Mouse (Mus musculus) embryonic stem cell, embryonic (primary cell): ENCODE results near the gene Ncam2.
"Not testable (repeated sequence)": the region's sequence is repeated elsewhere in the genome, so short reads cannot be mapped to it uniquely, and the experiment has no call there.

ENCODE experiments used
- CTCF ChIA-PET, 4 experiments: fragments of 300-600 bp in 2 of 4; fragments of 350-600 bp in 2 of 4; sonication (Branson Sonifier 250); formaldehyde crosslinking; loops; one replicate each; lab custom pipeline; 2022; ENCODE audit warnings: inconsistent platforms in 2 of 4; lab: Charles Lee
- POLR2A ChIA-PET, 4 experiments: fragments of 300-600 bp in 2 of 4; fragments of 350-600 bp in 2 of 4; sonication (Branson Sonifier 250); formaldehyde crosslinking; loops; one replicate each; lab custom pipeline; 2022; ENCODE audit warnings: antibody characterized with exemption in 4 of 4, inconsistent platforms in 1 of 4; lab: Charles Lee

Ncam2 gene

GRCm38 (mm10) chr16:81284241-81284640 is 83.7 kb downstream of the Ncam2 start:
- POLR2A ChIA-PET, result no interaction called here
- CTCF ChIA-PET, result interaction anchor here in 3 of 4 experiments (0.6 to 1.5 kb wide), 3 partner anchors 82 to 714 kb away, joined by 3 to 4 read pairs (median 4); no protein-coding TSS in a partner anchor

- CTCF ChIA-PET, result interaction anchor here in 1 of 4 experiments (1.5 kb wide), 1 partner anchor 82 kb away, joined by 4 read pairs; no protein-coding TSS in a partner anchor
- POLR2A ChIA-PET, result no interaction called here
These were observed 84.7 kb downstream of the Ncam2 start for GRCm38 (mm10) chr16:81284859-81285837.

- ChIA-PET POLR2A (no interaction called here), CTCF (no interaction called here)
These were observed 85.4 kb downstream of the Ncam2 start for GRCm38 (mm10) chr16:81285882-81286281.

GRCm38 (mm10) chr16:81303806-81304205 is 103.3 kb downstream of the Ncam2 start:
- POLR2A ChIA-PET, result no interaction called here
- CTCF ChIA-PET, result no interaction called here

GRCm38 (mm10) chr16:81309215-81309614 is 108.7 kb downstream of the Ncam2 start:
- CTCF ChIA-PET, result no interaction called here
- POLR2A ChIA-PET, result no interaction called here

- ChIA-PET CTCF (no interaction called here), POLR2A (no interaction called here)
These were observed 118.5 kb downstream of the Ncam2 start for GRCm38 (mm10) chr16:81319037-81319436.

- CTCF ChIA-PET, result no interaction called here
- POLR2A ChIA-PET, result no interaction called here
These were observed 130.0 kb downstream of the Ncam2 start for GRCm38 (mm10) chr16:81330539-81330938.

DNA sequence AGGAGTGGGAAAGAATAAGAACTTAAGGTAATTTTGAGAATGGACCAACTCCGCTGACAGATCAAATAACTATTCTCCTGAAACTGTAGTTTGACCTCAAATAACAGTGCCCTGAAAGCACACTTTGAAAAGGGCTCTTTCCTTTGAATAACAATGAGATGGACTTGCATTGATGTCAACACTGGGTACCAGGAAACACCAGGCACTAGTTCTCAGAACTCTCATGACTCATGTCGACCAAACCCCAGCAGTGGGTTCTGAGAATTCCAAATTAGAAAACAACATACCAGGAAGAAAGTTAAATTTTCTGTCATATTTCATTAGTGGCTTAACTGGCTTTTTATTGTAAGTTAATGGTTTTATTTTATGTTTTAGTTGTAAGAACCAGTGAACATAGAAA is 165.4 kb downstream of the Ncam2 start:
- ChIA-PET POLR2A (no interaction called here), CTCF (no interaction called here)

DNA sequence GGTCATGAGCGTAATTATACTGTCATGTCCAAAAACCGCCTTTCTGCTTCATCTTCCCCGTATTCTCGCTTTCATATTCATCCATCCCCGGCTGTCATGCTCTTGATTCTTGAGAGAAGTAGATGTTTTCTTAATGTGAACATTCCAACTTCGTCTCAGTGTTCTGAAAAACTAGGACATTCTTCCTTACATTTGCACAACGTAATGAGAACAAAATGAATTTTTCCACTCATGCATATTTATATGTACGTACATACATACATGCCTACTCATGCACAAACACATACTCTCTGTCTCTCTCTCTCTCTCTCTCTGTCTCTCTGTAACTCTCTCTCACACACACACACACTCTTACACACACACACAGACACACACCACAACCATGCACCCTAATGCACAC is 173.7 kb downstream of the Ncam2 start:
- CTCF ChIA-PET, result no interaction called here
- POLR2A ChIA-PET, result no interaction called here

- CTCF ChIA-PET, result no interaction called here
- POLR2A ChIA-PET, result no interaction called here
These were observed 179.9 kb downstream of the Ncam2 start for GRCm38 (mm10) chr16:81380434-81380833.

GRCm38 (mm10) chr16:81388646-81389045 is 188.1 kb downstream of the Ncam2 start:
- ChIA-PET CTCF (no interaction called here), POLR2A (no interaction called here)

GRCm38 (mm10) chr16:81434559-81434958 is 234.1 kb downstream of the Ncam2 start:
- CTCF ChIA-PET, result no interaction called here
- POLR2A ChIA-PET, result no interaction called here

- ChIA-PET CTCF (interaction anchor here in 1 of 4 experiments (0.7 kb wide), 1 partner anchor 145 kb away, joined by 4 read pairs; no protein-coding TSS in a partner anchor), POLR2A (no interaction called here)
These were observed 236.8 kb downstream of the Ncam2 start for GRCm38 (mm10) chr16:81437091-81437867.

DNA sequence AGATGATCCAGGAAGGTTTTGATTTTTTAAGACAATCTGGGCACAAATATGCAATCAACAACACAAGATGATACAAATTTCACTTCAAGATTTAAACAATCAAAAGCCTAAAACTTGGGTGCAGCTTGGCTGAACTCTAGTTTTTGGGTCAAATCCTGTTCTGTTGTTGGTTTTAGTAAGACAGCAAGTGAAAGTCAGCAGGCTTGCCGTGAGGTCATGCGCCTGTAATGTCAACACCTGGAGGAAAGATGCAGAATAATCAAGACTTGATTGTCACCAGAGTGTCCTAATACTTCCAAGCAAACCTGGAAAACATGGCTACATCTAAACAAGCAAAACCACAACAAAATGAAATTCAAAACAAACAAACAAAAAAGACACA is 237.4 kb downstream of the Ncam2 start:
- ChIA-PET POLR2A (no interaction called here), CTCF (no interaction called here)

DNA sequence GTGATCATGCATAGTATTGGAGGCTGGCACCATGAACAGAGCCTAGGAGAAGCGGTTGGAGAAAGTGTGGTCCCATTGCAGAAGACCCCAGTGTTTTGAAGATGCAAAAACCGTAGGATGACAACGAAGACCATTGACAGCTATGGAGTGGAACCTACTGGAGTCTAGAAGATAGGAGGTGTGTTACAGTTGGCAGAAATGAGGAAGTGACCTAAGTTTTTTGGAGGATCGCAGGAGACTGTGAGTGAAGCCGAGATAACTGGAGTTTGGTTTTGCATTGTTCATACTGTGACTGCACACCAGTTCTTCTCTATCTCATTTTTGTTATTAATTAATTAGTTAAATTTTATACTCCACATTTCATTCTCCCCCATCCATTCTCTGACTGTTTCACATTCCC is 250.4 kb downstream of the Ncam2 start:
- POLR2A ChIA-PET, result no interaction called here

DNA sequence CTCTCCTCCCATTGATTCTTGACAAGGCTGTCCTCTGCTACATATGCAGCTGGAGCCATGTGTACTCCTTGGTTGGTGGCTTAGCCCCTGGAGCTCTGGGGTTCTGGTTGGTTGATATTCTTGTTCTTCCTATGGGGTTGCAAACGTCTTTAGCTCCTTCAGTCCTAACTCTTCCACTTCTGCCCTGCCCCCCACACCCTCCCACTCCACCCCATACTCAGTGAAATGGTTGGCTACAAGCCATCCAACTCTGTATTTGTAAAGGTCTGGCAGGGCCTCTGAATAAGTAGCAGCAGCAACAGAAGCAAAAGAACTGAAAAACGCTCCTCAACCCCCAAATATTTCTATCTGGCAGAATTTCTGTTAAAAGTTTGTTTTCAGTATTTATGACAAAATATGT is 252.5 kb downstream of the Ncam2 start:
- POLR2A ChIA-PET, result no interaction called here
- CTCF ChIA-PET, result no interaction called here

More for the DNA sequence above, 250.4 kb downstream of the Ncam2 start:
- CTCF ChIA-PET, result no interaction called here

DNA sequence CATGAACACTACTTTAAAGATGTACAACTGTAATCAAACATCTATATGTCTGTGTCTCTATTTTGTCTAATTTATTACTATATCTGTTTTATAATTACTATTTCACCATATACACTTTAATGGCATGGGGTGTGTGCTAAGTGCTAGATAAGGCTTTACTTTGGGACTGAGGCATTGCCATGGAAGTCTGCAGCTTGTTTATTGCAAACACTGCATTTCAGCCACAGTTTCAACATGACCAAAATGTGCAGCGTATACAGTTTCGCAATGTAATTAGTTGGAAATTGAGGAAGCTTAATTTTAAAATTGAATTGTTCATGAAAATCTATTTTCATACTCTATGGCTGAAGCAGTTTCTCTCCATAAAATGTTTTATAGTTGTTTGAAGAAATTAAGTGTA is 254.0 kb downstream of the Ncam2 start:
- POLR2A ChIA-PET, result no interaction called here
- CTCF ChIA-PET, result no interaction called here

GRCm38 (mm10) chr16:81462731-81463130 is 262.2 kb downstream of the Ncam2 start:
- CTCF ChIA-PET, result not testable (repeated sequence)

DNA sequence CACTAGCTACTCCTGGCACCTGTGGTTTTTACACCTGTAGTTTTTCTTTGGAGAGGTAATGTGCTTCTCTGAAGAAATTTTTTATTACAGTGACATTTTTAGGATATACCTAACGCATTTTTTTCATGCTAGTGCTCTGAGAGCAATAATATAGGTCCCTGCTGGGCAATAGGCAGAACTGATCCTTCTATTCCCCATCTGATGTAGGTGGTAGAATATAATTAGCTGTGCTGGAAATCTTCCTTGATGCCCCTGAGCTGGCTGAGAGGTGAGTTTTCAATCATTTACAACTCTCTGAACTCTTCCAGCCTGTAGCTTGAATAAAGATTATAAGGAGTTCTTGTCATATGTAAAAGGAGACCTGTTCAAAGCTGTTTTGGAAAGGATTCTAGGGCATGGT is 272.4 kb downstream of the Ncam2 start:
- ChIA-PET CTCF (no interaction called here), POLR2A (no interaction called here)

More at GRCm38 (mm10) chr16:81462731-81463130, 262.2 kb downstream of the Ncam2 start:
- POLR2A ChIA-PET, result not testable (repeated sequence)

GRCm38 (mm10) chr16:81481058-81481457 is 280.6 kb downstream of the Ncam2 start:
- CTCF ChIA-PET, result interaction anchor here in 1 of 4 experiments (0.6 kb wide), 1 partner anchor 47 kb away, joined by 3 read pairs; no protein-coding TSS in a partner anchor
- POLR2A ChIA-PET, result no interaction called here
